Mouse (Mus musculus): ENCODE measurements at regions not wholly inside any gene's neighbourhood (a gene's known extent, or its start where the extent isn't known, plus 50 kb on each side); places are given as distances from the start of the nearest gene placed in this dataset.

- H3K4me1 ChIP-seq (ENCODE audit: control insufficient read depth, insufficient read depth, low read length): 0 out of 2 replicates have a peak, but pooled peaks cover 6% of the 10 kb centered on the region
- H3K36me3 ChIP-seq (ENCODE audit: control insufficient read depth, insufficient read depth, low read length): no peaks in the 10 kb centered on the region
- TF ChIP-seq POLR2A (IDR thresholded peaks at IDR 0.05; ENCODE audit: borderline replicate concordance, extremely low read depth, insufficient read depth, insufficient read length): no peak
- 45% methylated on average over 11 of the region's 11 CpGs for WGBS
- no peaks in the 10 kb centered on the region for H3K9me3 ChIP-seq (ENCODE audit: control insufficient read depth, low read length)
- no peak overlapping the region for H3K9ac ChIP-seq (ENCODE audit: low read depth, low read length, severe bottlenecking)
- no peak overlapping the region for H3K4me3 ChIP-seq (replicated peaks; ENCODE audit: low read length)
- DNase-seq (ENCODE audit: low spot score) (no peak), ATAC-seq (ENCODE audit: low FRiP score, low read depth) (no peak)
- H3K27me3 ChIP-seq (ENCODE audit: control insufficient read depth, insufficient read depth, low read length): no peaks in the 10 kb centered on the region
- H3K4me2 ChIP-seq (replicated peaks; ENCODE audit: low read depth, low read length, severe bottlenecking): no peak overlapping the region
- H3K27ac ChIP-seq (replicated peaks; ENCODE audit: low read depth, low read length): no peak overlapping the region
These were observed 171.0 kb upstream of the Sox9 start for GRCm38 (mm10) chr11:112611073-112611472.

GRCm38 (mm10) chr11:112615629-112616028 lies 166.4 kb upstream of the Sox9 start:
- H3K27me3 ChIP-seq (ENCODE audit: control insufficient read depth, insufficient read depth, low read length): no peaks in the 10 kb centered on the region
- 94% methylated on average over 4 of the region's 4 CpGs for WGBS
- DNase-seq (ENCODE audit: low spot score): no peak

GRCm38 (mm10) chr11:112616942-112617341 lies 165.1 kb upstream of the Sox9 start:
- H3K27me3 ChIP-seq (ENCODE audit: control insufficient read depth, insufficient read depth, low read length): no peaks in the 10 kb centered on the region
- 31% methylated on average over 2 of the region's 2 CpGs for WGBS
- no peaks in the 10 kb centered on the region for H3K9me3 ChIP-seq (ENCODE audit: control insufficient read depth, low read length)
- peaks cover 19% of the 10 kb centered on the region for H3K4me1 ChIP-seq (ENCODE audit: control insufficient read depth, insufficient read depth, low read length)
- H3K9ac ChIP-seq (ENCODE audit: low read depth, low read length, severe bottlenecking): no peak overlapping the region
- no peak for TF ChIP-seq POLR2A (IDR thresholded peaks at IDR 0.05; ENCODE audit: borderline replicate concordance, extremely low read depth, insufficient read depth, insufficient read length)
- ATAC-seq (ENCODE audit: low FRiP score, low read depth) (no peak), DNase-seq (ENCODE audit: low spot score) (no peak)
- H3K27ac ChIP-seq (replicated peaks; ENCODE audit: low read depth, low read length): no peak overlapping the region
- no peaks in the 10 kb centered on the region for H3K36me3 ChIP-seq (ENCODE audit: control insufficient read depth, insufficient read depth, low read length)
- H3K4me3 ChIP-seq (replicated peaks; ENCODE audit: low read length): no peak overlapping the region
- H3K4me2 ChIP-seq (replicated peaks; ENCODE audit: low read depth, low read length, severe bottlenecking): no peak overlapping the region

More at GRCm38 (mm10) chr11:112615629-112616028, 166.4 kb upstream of the Sox9 start:
- H3K36me3 ChIP-seq (ENCODE audit: control insufficient read depth, insufficient read depth, low read length): no peaks in the 10 kb centered on the region
- peaks cover 10% of the 10 kb centered on the region; the same call in 1 of the 2 replicates for H3K4me1 ChIP-seq (ENCODE audit: control insufficient read depth, insufficient read depth, low read length)
- no peak for TF ChIP-seq POLR2A (IDR thresholded peaks at IDR 0.05; ENCODE audit: borderline replicate concordance, extremely low read depth, insufficient read depth, insufficient read length)
- H3K9ac ChIP-seq (ENCODE audit: low read depth, low read length, severe bottlenecking): no peak overlapping the region
- H3K4me2 ChIP-seq (replicated peaks; ENCODE audit: low read depth, low read length, severe bottlenecking): no peak overlapping the region
- H3K27ac ChIP-seq (replicated peaks; ENCODE audit: low read depth, low read length): no peak overlapping the region
- ATAC-seq (ENCODE audit: low FRiP score, low read depth): no peak
- H3K4me3 ChIP-seq (replicated peaks; ENCODE audit: low read length): no peak overlapping the region
- no peaks in the 10 kb centered on the region for H3K9me3 ChIP-seq (ENCODE audit: control insufficient read depth, low read length)

- no peaks in the 10 kb centered on the region for H3K9me3 ChIP-seq (ENCODE audit: control insufficient read depth, low read length)
- WGBS: 4% methylated on average over 12 of the region's 12 CpGs
- peak overlapping the region; percentile 36 for H3K9ac ChIP-seq (ENCODE audit: low read depth, low read length, severe bottlenecking)
- H3K36me3 ChIP-seq (ENCODE audit: control insufficient read depth, insufficient read depth, low read length): no peaks in the 10 kb centered on the region
- ATAC-seq (ENCODE audit: low FRiP score, low read depth): peak; percentile 73
- H3K27me3 ChIP-seq (ENCODE audit: control insufficient read depth, insufficient read depth, low read length): no peaks in the 10 kb centered on the region
- no peak for TF ChIP-seq POLR2A (IDR thresholded peaks at IDR 0.05; ENCODE audit: borderline replicate concordance, extremely low read depth, insufficient read depth, insufficient read length)
- peak overlapping the region; percentile 37 for H3K4me2 ChIP-seq (replicated peaks; ENCODE audit: low read depth, low read length, severe bottlenecking)
- H3K4me3 ChIP-seq (replicated peaks; ENCODE audit: low read length): no peak overlapping the region
- DNase-seq (ENCODE audit: low spot score): peak; percentile 65
- H3K4me1 ChIP-seq (ENCODE audit: control insufficient read depth, insufficient read depth, low read length): peaks cover 27% of the 10 kb centered on the region
- peak overlapping the region; percentile 68 for H3K27ac ChIP-seq (replicated peaks; ENCODE audit: low read depth, low read length)
These were observed 161.1 kb upstream of the Sox9 start for GRCm38 (mm10) chr11:112620916-112621315.

- TF ChIP-seq POLR2A (IDR thresholded peaks at IDR 0.05; ENCODE audit: borderline replicate concordance, extremely low read depth, insufficient read depth, insufficient read length): no peak
- Histone ChIP-seq H3K27ac (replicated peaks; ENCODE audit: low read depth, low read length) (peak overlapping the region; percentile 68), H3K4me1 (ENCODE audit: control insufficient read depth, insufficient read depth, low read length) (peaks cover 27% of the 10 kb centered on the region), H3K9ac (ENCODE audit: low read depth, low read length, severe bottlenecking) (peak overlapping the region; percentile 36), H3K4me2 (replicated peaks; ENCODE audit: low read depth, low read length, severe bottlenecking) (peak overlapping the region; percentile 37), H3K4me3 (replicated peaks; ENCODE audit: low read length) (no peak overlapping the region), H3K9me3 (ENCODE audit: control insufficient read depth, low read length) (no peaks in the 10 kb centered on the region), H3K27me3 (ENCODE audit: control insufficient read depth, insufficient read depth, low read length) (no peaks in the 10 kb centered on the region), H3K36me3 (ENCODE audit: control insufficient read depth, insufficient read depth, low read length) (no peaks in the 10 kb centered on the region)
- DNase-seq (ENCODE audit: low spot score) (no peak), ATAC-seq (ENCODE audit: low FRiP score, low read depth) (no peak)
- 49% methylated on average over 9 of the region's 9 CpGs for WGBS
These were observed 160.5 kb upstream of the Sox9 start for GRCm38 (mm10) chr11:112621385-112622120.

Data from limb, embryonic 14.5 days (tissue).